In the genomic region with DNA sequence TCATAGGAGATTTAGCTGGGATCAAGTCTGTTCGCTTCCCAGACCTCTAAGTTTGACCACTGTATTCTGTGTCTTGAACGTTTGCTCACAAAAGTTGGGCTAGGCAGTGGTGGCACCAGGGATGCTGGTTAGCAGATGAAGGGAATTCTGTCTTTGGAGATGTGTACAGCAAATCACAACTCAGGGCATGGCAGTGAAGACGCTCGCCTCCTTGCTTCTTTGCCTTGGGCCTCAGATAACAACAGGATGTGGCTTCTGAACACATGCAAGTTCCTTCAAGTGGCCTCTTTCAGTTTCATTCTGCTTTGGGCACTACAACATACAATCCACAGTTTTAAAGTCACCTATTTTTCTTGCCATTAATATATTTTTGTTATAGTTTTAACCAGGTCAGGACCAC, we compare ENCODE assay signal across 11 mouse cellular contexts. TPM values are rescaled to one million over a fixed set of nuclear protein-coding genes. Genes with fewer than 3 reads are reported as not detected.
DNase-seq lines count a peak whose midpoint lies in the region; ATAC-seq and TF ChIP-seq lines count a peak whose summit lies in the region.
"Had no signal": no experiment of that assay in that cellular context is flagged by ENCODE, and none has a peak within 500 bp of the region (broad histone marks: within the 10 kb centered on the region; RNA-seq: fewer than 3 reads in every experiment).

No protein-coding gene starts in this region.

- no peak overlapping the region for H3K4me2 ChIP-seq in lung, postnatal 0 days (replicated peaks; ENCODE audit: low read depth, low read length)
- no peak overlapping the region for H3K4me2 ChIP-seq in heart, embryonic 11.5 days

- no peaks in the 10 kb centered on the region for H3K9me3 ChIP-seq in lung, postnatal 0 days (ENCODE audit: low read length)
- no peaks in the 10 kb centered on the region for H3K9me3 ChIP-seq in heart, embryonic 11.5 days (replicated peaks; ENCODE audit: control insufficient read depth, low read length)

- H3K9ac ChIP-seq in lung, postnatal 0 days (replicated peaks; ENCODE audit: low read depth): no peak overlapping the region
- H3K9ac ChIP-seq in heart, embryonic 11.5 days (ENCODE audit: low read depth, low read length): no peak overlapping the region

- no peak for TF ChIP-seq EP300 in lung, postnatal 0 days (IDR thresholded peaks at IDR 0.05)

- peak; percentile 42 for DNase-seq in lung, postnatal 0 days (ENCODE audit: low spot score)
- no peak for DNase-seq in lung, postnatal 14 days
- DNase-seq in thymus, postnatal 4 days: peak; percentile 62
- no peak for DNase-seq in embryo, embryonic 10.5 days (ENCODE audit: low spot score)
- no peak for DNase-seq in right cerebral cortex, postnatal 10 days (ENCODE audit: low spot score in 2 of 2)
- no peak for DNase-seq in cerebellum, adult 8-10 months
- DNase-seq: cerebellum, postnatal 36 days; midbrain, embryonic 14.5 days had no signal

- no peak overlapping the region for H3K4me3 ChIP-seq in lung, postnatal 0 days (ENCODE audit: low read depth, low read length)
- no peak overlapping the region for H3K4me3 ChIP-seq in heart, embryonic 11.5 days (ENCODE audit: low read depth, low read length)

- no peaks in the 10 kb centered on the region for H3K36me3 ChIP-seq in lung, postnatal 0 days (ENCODE audit: insufficient read depth, low read length)
- H3K36me3 ChIP-seq in heart, embryonic 11.5 days (ENCODE audit: control insufficient read depth, insufficient read depth, low read length): no peaks in the 10 kb centered on the region

- H3K4me1 ChIP-seq in lung, postnatal 0 days (ENCODE audit: insufficient read depth, low read depth, low read length): peaks cover 9% of the 10 kb centered on the region; the same call in 1 of the 2 replicates
- H3K4me1 ChIP-seq in heart, embryonic 11.5 days (ENCODE audit: control insufficient read depth, insufficient read depth, low read length): peaks cover 26% of the 10 kb centered on the region

- H3K27me3 ChIP-seq in lung, postnatal 0 days (replicated peaks; ENCODE audit: insufficient read depth, low read length): no peaks in the 10 kb centered on the region
- no peaks in the 10 kb centered on the region for H3K27me3 ChIP-seq in heart, embryonic 11.5 days (ENCODE audit: control insufficient read depth, insufficient read depth, low read length)

- H3K27ac ChIP-seq in lung, postnatal 0 days (ENCODE audit: low read length): 0 out of 2 replicates have a peak overlapping the region, but pooled peaks have one; percentile 4
- 0 out of 2 replicates have a peak overlapping the region, but pooled peaks have one; percentile 22 for H3K27ac ChIP-seq in heart, embryonic 11.5 days (ENCODE audit: low read depth, low read length)

- 65% methylated on average over 4 of the region's 4 CpGs for WGBS in lung, postnatal 0 days
- WGBS in heart, embryonic 11.5 days (ENCODE audit: insufficient replicate concordance): 57% methylated on average over 4 of the region's 4 CpGs

- ATAC-seq in lung, postnatal 0 days: no peak
- no peak for ATAC-seq in heart, embryonic 11.5 days (replicated peaks; ENCODE audit: insufficient number of reproducible peaks, low FRiP score, low TSS enrichment)
- peak; percentile 81 for ATAC-seq in megakaryocyte progenitor cell, adult 5-6 weeks (replicated peaks; ENCODE audit: poor library complexity)

- no peak for TF ChIP-seq CTCF in lung, postnatal 0 days (IDR thresholded peaks at IDR 0.05)

RNA-seq across cellular contexts. Expression of a gene that starts 19.8 kb away (rescaled TPM):
- polyA plus RNA-seq in lung, postnatal 0 days (2015; fragmentation: Nextera tagmentation; extraction: Ambion mirVana): not detected in 2 replicates
- not detected in 2 replicates for polyA plus RNA-seq in heart, embryonic 11.5 days (2014; fragmentation: Nextera tagmentation; extraction: Ambion mirVana)
- total RNA-seq in megakaryocyte progenitor cell, adult 5-6 weeks (2015): not detected in 2 replicates
- not detected in 2 replicates for total RNA-seq in megakaryocyte progenitor cell, adult 5-6 weeks (2017)
- total RNA-seq: left cerebral cortex, adult 18-20 months had no signal
- polyA plus RNA-seq: midbrain, embryonic 14.5 days had no signal

Comparison
In these comparisons a context has a peak if more than half of its experiments do, and no peak if none do; other contexts are left out.
1. DNase-seq: peak in lung, postnatal 0 days (single experiment) and thymus, postnatal 4 days (single experiment); none in lung, postnatal 14 days (single experiment), embryo, embryonic 10.5 days (single experiment), right cerebral cortex, postnatal 10 days (0 of 2) and cerebellum, adult 8-10 months (single experiment).